Mouse (Mus musculus): Measurements from ENCODE around the gene Nckap5. TPM values are rescaled to one million over a fixed set of nuclear protein-coding genes. Genes with fewer than 3 reads are reported as not detected.

Nckap5 gene
- polyA plus RNA-seq, 1 experiment from 2014 or later = 3.2 TPM

GRCm38 (mm10) chr1:126317874-126318607 is 512.6 kb downstream of the Nckap5 start:
- ATAC-seq (replicated peaks; ENCODE audit: insufficient number of reproducible peaks, low FRiP score, low TSS enrichment) = peak; percentile 92
- Histone ChIP-seq H3K36me3 (ENCODE audit: control insufficient read depth, insufficient read depth, low read length) (no peaks in the 10 kb centered on the region), H3K4me1 (ENCODE audit: control insufficient read depth, insufficient read depth, low read length) (no peaks in the 10 kb centered on the region), H3K27ac (ENCODE audit: low read depth, low read length) (peak overlapping the region; percentile 62), H3K4me2 (no peak overlapping the region; the same call in 1 of the 2 replicates), H3K9me3 (replicated peaks; ENCODE audit: control insufficient read depth, low read length) (no peaks in the 10 kb centered on the region), H3K4me3 (ENCODE audit: low read depth, low read length) (no peak overlapping the region), H3K27me3 (ENCODE audit: control insufficient read depth, insufficient read depth, low read length) (no peaks in the 10 kb centered on the region), H3K9ac (ENCODE audit: low read depth, low read length) (no peak overlapping the region)
- WGBS (ENCODE audit: insufficient replicate concordance) = 65% methylated on average over 11 of the region's 11 CpGs

- H3K27ac ChIP-seq (ENCODE audit: low read depth, low read length) = peak overlapping the region; percentile 62
- H3K27me3 ChIP-seq (ENCODE audit: control insufficient read depth, insufficient read depth, low read length) = no peaks in the 10 kb centered on the region
- no peak for ATAC-seq (replicated peaks; ENCODE audit: insufficient number of reproducible peaks, low FRiP score, low TSS enrichment)
- no peaks in the 10 kb centered on the region for H3K9me3 ChIP-seq (replicated peaks; ENCODE audit: control insufficient read depth, low read length)
- H3K4me3 ChIP-seq (ENCODE audit: low read depth, low read length) = no peak overlapping the region
- no peaks in the 10 kb centered on the region for H3K4me1 ChIP-seq (ENCODE audit: control insufficient read depth, insufficient read depth, low read length)
- WGBS (ENCODE audit: insufficient replicate concordance) = 84% methylated on average over 4 of the region's 4 CpGs
- no peaks in the 10 kb centered on the region for H3K36me3 ChIP-seq (ENCODE audit: control insufficient read depth, insufficient read depth, low read length)
- no peak overlapping the region for H3K9ac ChIP-seq (ENCODE audit: low read depth, low read length)
- H3K4me2 ChIP-seq = peak overlapping the region; percentile 16; the same call in 1 of the 2 replicates
Measured at GRCm38 (mm10) chr1:126317345-126317744, 513.3 kb downstream of the Nckap5 start.

GRCm38 (mm10) chr1:126316866-126317265 is 513.7 kb downstream of the Nckap5 start:
- Histone ChIP-seq H3K27ac (ENCODE audit: low read depth, low read length) (no peak overlapping the region; the same call in 1 of the 2 replicates), H3K27me3 (ENCODE audit: control insufficient read depth, insufficient read depth, low read length) (no peaks in the 10 kb centered on the region), H3K4me1 (ENCODE audit: control insufficient read depth, insufficient read depth, low read length) (no peaks in the 10 kb centered on the region), H3K9me3 (replicated peaks; ENCODE audit: control insufficient read depth, low read length) (no peaks in the 10 kb centered on the region), H3K36me3 (ENCODE audit: control insufficient read depth, insufficient read depth, low read length) (no peaks in the 10 kb centered on the region), H3K4me3 (ENCODE audit: low read depth, low read length) (no peak overlapping the region), H3K9ac (ENCODE audit: low read depth, low read length) (no peak overlapping the region), H3K4me2 (no peak overlapping the region)
- no peak for ATAC-seq (replicated peaks; ENCODE audit: insufficient number of reproducible peaks, low FRiP score, low TSS enrichment)
- 50% methylated on average over 2 of the region's 2 CpGs for WGBS (ENCODE audit: insufficient replicate concordance)

GRCm38 (mm10) chr1:126301129-126301528 is 529.5 kb downstream of the Nckap5 start:
- H3K36me3 ChIP-seq (ENCODE audit: control insufficient read depth, insufficient read depth, low read length) = no peaks in the 10 kb centered on the region
- H3K9ac ChIP-seq (ENCODE audit: low read depth, low read length) = no peak overlapping the region
- ATAC-seq (replicated peaks; ENCODE audit: insufficient number of reproducible peaks, low FRiP score, low TSS enrichment) = no peak
- no peaks in the 10 kb centered on the region for H3K4me1 ChIP-seq (ENCODE audit: control insufficient read depth, insufficient read depth, low read length)
- WGBS (ENCODE audit: insufficient replicate concordance) = 79% methylated on average over 2 of the region's 2 CpGs
- H3K9me3 ChIP-seq (replicated peaks; ENCODE audit: control insufficient read depth, low read length) = no peaks in the 10 kb centered on the region
- H3K4me3 ChIP-seq (ENCODE audit: low read depth, low read length) = no peak overlapping the region
- H3K27me3 ChIP-seq (ENCODE audit: control insufficient read depth, insufficient read depth, low read length) = no peaks in the 10 kb centered on the region
- no peak overlapping the region for H3K27ac ChIP-seq (ENCODE audit: low read depth, low read length)
- H3K4me2 ChIP-seq = no peak overlapping the region

- Histone ChIP-seq H3K27ac (ENCODE audit: low read depth, low read length) (no peak overlapping the region), H3K4me3 (ENCODE audit: low read depth, low read length) (no peak overlapping the region), H3K4me1 (ENCODE audit: control insufficient read depth, insufficient read depth, low read length) (no peaks in the 10 kb centered on the region), H3K9ac (ENCODE audit: low read depth, low read length) (no peak overlapping the region), H3K4me2 (no peak overlapping the region), H3K9me3 (replicated peaks; ENCODE audit: control insufficient read depth, low read length) (no peaks in the 10 kb centered on the region), H3K36me3 (ENCODE audit: control insufficient read depth, insufficient read depth, low read length) (no peaks in the 10 kb centered on the region), H3K27me3 (ENCODE audit: control insufficient read depth, insufficient read depth, low read length) (no peaks in the 10 kb centered on the region)
- no peak for ATAC-seq (replicated peaks; ENCODE audit: insufficient number of reproducible peaks, low FRiP score, low TSS enrichment)
- WGBS (ENCODE audit: insufficient replicate concordance) = 50% methylated on average over 5 of the region's 5 CpGs
Measured at GRCm38 (mm10) chr1:126264931-126265330, 565.7 kb downstream of the Nckap5 start.

GRCm38 (mm10) chr1:126254364-126254763 is 576.2 kb downstream of the Nckap5 start:
- no peak overlapping the region for H3K9ac ChIP-seq (ENCODE audit: low read depth, low read length)
- 73% methylated on average over 5 of the region's 5 CpGs for WGBS (ENCODE audit: insufficient replicate concordance)
- H3K4me2 ChIP-seq = no peak overlapping the region
- no peak overlapping the region for H3K27ac ChIP-seq (ENCODE audit: low read depth, low read length)
- ATAC-seq (replicated peaks; ENCODE audit: insufficient number of reproducible peaks, low FRiP score, low TSS enrichment) = no peak
- no peaks in the 10 kb centered on the region for H3K27me3 ChIP-seq (ENCODE audit: control insufficient read depth, insufficient read depth, low read length)
- no peaks in the 10 kb centered on the region for H3K9me3 ChIP-seq (replicated peaks; ENCODE audit: control insufficient read depth, low read length)
- H3K4me3 ChIP-seq (ENCODE audit: low read depth, low read length) = no peak overlapping the region
- no peaks in the 10 kb centered on the region for H3K4me1 ChIP-seq (ENCODE audit: control insufficient read depth, insufficient read depth, low read length)
- no peaks in the 10 kb centered on the region for H3K36me3 ChIP-seq (ENCODE audit: control insufficient read depth, insufficient read depth, low read length)

- Histone ChIP-seq H3K36me3 (ENCODE audit: control insufficient read depth, insufficient read depth, low read length) (no peaks in the 10 kb centered on the region), H3K9me3 (replicated peaks; ENCODE audit: control insufficient read depth, low read length) (no peaks in the 10 kb centered on the region), H3K27ac (ENCODE audit: low read depth, low read length) (no peak overlapping the region), H3K27me3 (ENCODE audit: control insufficient read depth, insufficient read depth, low read length) (no peaks in the 10 kb centered on the region), H3K4me1 (ENCODE audit: control insufficient read depth, insufficient read depth, low read length) (no peaks in the 10 kb centered on the region), H3K4me3 (ENCODE audit: low read depth, low read length) (no peak overlapping the region), H3K9ac (ENCODE audit: low read depth, low read length) (no peak overlapping the region), H3K4me2 (no peak overlapping the region)
- no peak for ATAC-seq (replicated peaks; ENCODE audit: insufficient number of reproducible peaks, low FRiP score, low TSS enrichment)
- WGBS (ENCODE audit: insufficient replicate concordance) = 83% methylated on average over 7 of the region's 7 CpGs
Measured at GRCm38 (mm10) chr1:126253934-126254333, 576.7 kb downstream of the Nckap5 start.

- no peaks in the 10 kb centered on the region for H3K36me3 ChIP-seq (ENCODE audit: control insufficient read depth, insufficient read depth, low read length)
- WGBS (ENCODE audit: insufficient replicate concordance) = 62% methylated on average over 4 of the region's 4 CpGs
- no peaks in the 10 kb centered on the region for H3K9me3 ChIP-seq (replicated peaks; ENCODE audit: control insufficient read depth, low read length)
- H3K4me3 ChIP-seq (ENCODE audit: low read depth, low read length) = no peak overlapping the region
- no peak overlapping the region for H3K4me2 ChIP-seq
- no peak overlapping the region for H3K9ac ChIP-seq (ENCODE audit: low read depth, low read length)
- ATAC-seq (replicated peaks; ENCODE audit: insufficient number of reproducible peaks, low FRiP score, low TSS enrichment) = no peak
- no peaks in the 10 kb centered on the region for H3K27me3 ChIP-seq (ENCODE audit: control insufficient read depth, insufficient read depth, low read length)
- no peaks in the 10 kb centered on the region for H3K4me1 ChIP-seq (ENCODE audit: control insufficient read depth, insufficient read depth, low read length)
- no peak overlapping the region for H3K27ac ChIP-seq (ENCODE audit: low read depth, low read length)
Measured at GRCm38 (mm10) chr1:126233196-126233595, 597.4 kb downstream of the Nckap5 start.

- ATAC-seq (replicated peaks; ENCODE audit: insufficient number of reproducible peaks, low FRiP score, low TSS enrichment) = no peak
- 71% methylated on average over 9 of the region's 9 CpGs for whole genome bisulfite sequencing (ENCODE audit: insufficient replicate concordance)
- H3K4me2 ChIP-seq = no peak overlapping the region
Measured at GRCm38 (mm10) chr1:126231199-126231598, 599.4 kb downstream of the Nckap5 start.

More at GRCm38 (mm10) chr1:126231199-126231598, 599.4 kb downstream of the Nckap5 start:
- H3K27me3 ChIP-seq (ENCODE audit: control insufficient read depth, insufficient read depth, low read length) = no peaks in the 10 kb centered on the region
- H3K36me3 ChIP-seq (ENCODE audit: control insufficient read depth, insufficient read depth, low read length) = no peaks in the 10 kb centered on the region
- H3K27ac ChIP-seq (ENCODE audit: low read depth, low read length) = no peak overlapping the region
- no peak overlapping the region for H3K4me3 ChIP-seq (ENCODE audit: low read depth, low read length)
- no peaks in the 10 kb centered on the region for H3K9me3 ChIP-seq (replicated peaks; ENCODE audit: control insufficient read depth, low read length)
- no peak overlapping the region for H3K9ac ChIP-seq (ENCODE audit: low read depth, low read length)
- H3K4me1 ChIP-seq (ENCODE audit: control insufficient read depth, insufficient read depth, low read length) = no peaks in the 10 kb centered on the region
